Mouse (Mus musculus): ENCODE data around the gene Mapkapk2.

DNA sequence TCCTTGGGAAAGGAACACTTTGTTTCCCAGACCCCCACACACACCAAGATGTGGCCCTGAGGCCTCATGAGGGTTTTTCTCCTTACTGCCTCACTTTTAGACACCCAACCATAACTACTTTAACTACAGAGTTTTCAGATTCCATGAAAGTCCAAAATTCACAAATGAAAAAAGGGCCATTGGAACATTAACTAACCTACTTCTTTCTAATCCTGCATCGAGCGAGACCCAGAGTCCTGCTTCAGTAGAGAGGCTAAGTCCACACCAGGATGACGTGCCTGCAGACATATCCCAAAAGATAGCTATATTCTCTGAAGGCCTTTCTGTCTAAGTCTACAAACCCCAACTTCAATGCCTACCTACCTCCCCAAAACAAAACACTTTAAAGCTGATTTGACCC is 4.8 kb downstream of the Mapkapk2 start:
- TF ChIP-seq GATA1 (IDR thresholded peaks at IDR 0.05; ENCODE audit: low read length) (no peak), TAL1 (IDR thresholded peaks at IDR 0.05; ENCODE audit: low read length) (no peak)
